Mouse (Mus musculus) myocyte (in vitro differentiated cells): ENCODE results near the gene Siae.

Source experiments
- E2F4 ChIP-seq: IDR thresholded peaks from one replicate; pipeline ENCODE4 v1.6.1; 2011; ENCODE audit warnings: mild to moderate bottlenecking, control low read depth, moderate library complexity; ENCODE audit not compliant: insufficient read depth
- MAX ChIP-seq: IDR thresholded peaks from one replicate; pipeline ENCODE4 v1.6.1; 2011; ENCODE audit warnings: low read depth, mild to moderate bottlenecking, control low read depth
- MYOG ChIP-seq, 3 experiments: IDR thresholded peaks; one replicate each; pipeline ENCODE4 v1.6.1; 2011; ENCODE audit warnings: control low read depth in 2 of 3, low read depth in 2 of 3, mild to moderate bottlenecking in 2 of 3; ENCODE audit not compliant: insufficient read length in 2 of 3, control insufficient read depth in 1 of 3, insufficient read depth in 1 of 3
- POLR2A ChIP-seq: IDR thresholded peaks from one replicate; pipeline ENCODE4 v1.6.1; 2011; ENCODE audit warnings: low read depth, mild to moderate bottlenecking, control low read depth, moderate library complexity; ENCODE audit not compliant: insufficient read length
- POLR2AphosphoS2 ChIP-seq: IDR thresholded peaks from one replicate; pipeline ENCODE4 v1.6.1; 2011; ENCODE audit warnings: low read depth, control low read depth; ENCODE audit not compliant: insufficient read length
- REST ChIP-seq: IDR thresholded peaks from one replicate; pipeline ENCODE4 v1.6.1; 2011; ENCODE audit warnings: mild to moderate bottlenecking, control low read depth, moderate library complexity; ENCODE audit not compliant: insufficient read depth, insufficient read length
- TCF12 ChIP-seq: IDR thresholded peaks from one replicate; pipeline ENCODE4 v1.6.1; 2011; ENCODE audit warnings: mild to moderate bottlenecking, control low read depth; ENCODE audit not compliant: poor library complexity, insufficient read depth, severe bottlenecking
- USF1 ChIP-seq: IDR thresholded peaks from one replicate; pipeline ENCODE4 v1.6.1; 2011; ENCODE audit warnings: low read depth, mild to moderate bottlenecking, control low read depth, moderate library complexity

GRCm38 (mm10) chr9:37646246-37646645 lies 90.7 kb downstream of the Siae start:
- TF ChIP-seq POLR2A (no peak), USF1 (no peak), TCF12 (no peak), MYOG (IDR thresholded peaks at IDR 0.05; ENCODE audit: control insufficient read depth in 1 of 3, insufficient read depth in 1 of 3, insufficient read length in 2 of 3, low read depth in 2 of 3) (no peak), POLR2AphosphoS2 (no peak), MAX (no peak), E2F4 (no peak), REST (no peak)
